Mouse (Mus musculus): Measurements from ENCODE around the gene Prr22. TPM values are rescaled to one million over a fixed set of nuclear protein-coding genes. Genes with fewer than 3 reads are reported as not detected.
A peak's percentile ranks its signal among the peaks of the same experiment; 100 is the strongest.

Prr22 gene
- polyA plus RNA-seq, 1 experiment, result 1.9 TPM

- DNase-seq, result no peak
- TF ChIP-seq CTCF (conservative IDR thresholded peaks at IDR 0.05; ENCODE audit: insufficient read depth, insufficient read length, low read depth, low read length), result no peak
- no peak for TF ChIP-seq POLR2A (IDR thresholded peaks at IDR 0.05; ENCODE audit: low read depth, low read length)
- 21% methylated on average over 15 of the region's 15 CpGs for WGBS
- Histone ChIP-seq H3K4me1 (ENCODE audit: control insufficient read depth, insufficient read depth, low read length) (peaks cover 3% of the 10 kb centered on the region; the same call in 1 of the 2 replicates), H3K36me3 (ENCODE audit: control insufficient read depth, insufficient read depth, low read length) (no peaks in the 10 kb centered on the region), H3K4me3 (ENCODE audit: insufficient read depth, low read depth, low read length) (no peak overlapping the region), H3K27me3 (replicated peaks; ENCODE audit: control insufficient read depth, insufficient read depth, low read length) (no peaks in the 10 kb centered on the region), H3K27ac (ENCODE audit: insufficient read depth, low read depth, low read length) (no peak overlapping the region)
Measured at GRCm38 (mm10) chr17:56753452-56753851, 16.6 kb upstream of the Prr22 start.

GRCm38 (mm10) chr17:56754271-56755185, 15.5 kb upstream of the Prr22 start:
- Histone ChIP-seq H3K4me1 (ENCODE audit: control insufficient read depth, insufficient read depth, low read length) (peaks cover 4% of the 10 kb centered on the region; the same call in 1 of the 2 replicates), H3K36me3 (ENCODE audit: control insufficient read depth, insufficient read depth, low read length) (no peaks in the 10 kb centered on the region), H3K27ac (ENCODE audit: insufficient read depth, low read depth, low read length) (no peak overlapping the region), H3K4me3 (ENCODE audit: insufficient read depth, low read depth, low read length) (no peak overlapping the region), H3K27me3 (replicated peaks; ENCODE audit: control insufficient read depth, insufficient read depth, low read length) (no peaks in the 10 kb centered on the region)
- TF ChIP-seq CTCF (conservative IDR thresholded peaks at IDR 0.05; ENCODE audit: insufficient read depth, insufficient read length, low read depth, low read length), result no peak
- no peak for TF ChIP-seq POLR2A (IDR thresholded peaks at IDR 0.05; ENCODE audit: low read depth, low read length)
- 25% methylated on average over 36 of the region's 36 CpGs for WGBS
- peak; percentile 51 for DNase-seq

GRCm38 (mm10) chr17:56756703-56757399, 13.2 kb upstream of the Prr22 start:
- TF ChIP-seq CTCF (conservative IDR thresholded peaks at IDR 0.05; ENCODE audit: insufficient read depth, insufficient read length, low read depth, low read length) (peak; percentile 47), POLR2A (IDR thresholded peaks at IDR 0.05; ENCODE audit: low read depth, low read length) (no peak)
- Histone ChIP-seq H3K27me3 (replicated peaks; ENCODE audit: control insufficient read depth, insufficient read depth, low read length) (no peaks in the 10 kb centered on the region), H3K36me3 (ENCODE audit: control insufficient read depth, insufficient read depth, low read length) (no peaks in the 10 kb centered on the region), H3K4me3 (ENCODE audit: insufficient read depth, low read depth, low read length) (peak overlapping the region; percentile 56), H3K4me1 (ENCODE audit: control insufficient read depth, insufficient read depth, low read length) (peaks cover 9% of the 10 kb centered on the region; the same call in 1 of the 2 replicates), H3K27ac (ENCODE audit: insufficient read depth, low read depth, low read length) (no peak overlapping the region)
- DNase-seq, result peak; percentile 44
- 2% methylated on average over 51 of the region's 51 CpGs for WGBS

GRCm38 (mm10) chr17:56757416-56758123, 12.5 kb upstream of the Prr22 start, which contains the start of gene Nrtn:
Nrtn (minus strand) TSS chr17:56757530.
- Histone ChIP-seq H3K36me3 (ENCODE audit: control insufficient read depth, insufficient read depth, low read length) (no peaks in the 10 kb centered on the region), H3K4me1 (ENCODE audit: control insufficient read depth, insufficient read depth, low read length) (peaks cover 11% of the 10 kb centered on the region; the same call in 1 of the 2 replicates), H3K27me3 (replicated peaks; ENCODE audit: control insufficient read depth, insufficient read depth, low read length) (no peaks in the 10 kb centered on the region), H3K27ac (ENCODE audit: insufficient read depth, low read depth, low read length) (no peak within 1 kb of the TSS), H3K4me3 (ENCODE audit: insufficient read depth, low read depth, low read length) (peak within 1 kb of the TSS; percentile 56)
- TF ChIP-seq CTCF (conservative IDR thresholded peaks at IDR 0.05; ENCODE audit: insufficient read depth, insufficient read length, low read depth, low read length), result no peak
- TF ChIP-seq POLR2A (IDR thresholded peaks at IDR 0.05; ENCODE audit: low read depth, low read length), result no peak
- DNase-seq, result peak; percentile 94
- under 1% methylated on average over 47 of the region's 48 CpGs for WGBS

DNA sequence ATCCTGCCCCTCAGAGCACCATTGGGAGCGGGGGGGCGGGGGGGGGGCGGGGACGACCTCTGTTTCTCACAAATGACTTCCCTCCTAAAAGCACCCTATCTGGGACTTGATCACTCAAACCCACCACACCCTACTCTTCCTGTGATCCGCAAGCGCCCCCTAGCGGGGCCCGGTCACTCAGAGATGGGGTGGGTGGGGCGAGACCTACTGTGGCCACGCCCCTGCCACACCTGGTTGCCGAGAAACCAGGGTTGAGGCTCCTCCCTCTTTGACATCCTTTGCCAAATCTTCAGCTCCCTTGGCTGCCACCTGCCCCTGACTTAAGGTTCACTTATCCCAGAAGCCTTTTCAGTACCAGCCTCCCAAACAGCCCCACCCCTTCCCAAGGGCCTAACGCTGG, 11.9 kb upstream of the Prr22 start:
- 4% methylated on average over 12 of the region's 12 CpGs for WGBS
- Histone ChIP-seq H3K27me3 (replicated peaks; ENCODE audit: control insufficient read depth, insufficient read depth, low read length) (no peaks in the 10 kb centered on the region), H3K4me1 (ENCODE audit: control insufficient read depth, insufficient read depth, low read length) (peaks cover 17% of the 10 kb centered on the region; the same call in 1 of the 2 replicates)

GRCm38 (mm10) chr17:56759261-56759660, 10.8 kb upstream of the Prr22 start:
- Histone ChIP-seq H3K27me3 (replicated peaks; ENCODE audit: control insufficient read depth, insufficient read depth, low read length) (no peaks in the 10 kb centered on the region), H3K4me1 (ENCODE audit: control insufficient read depth, insufficient read depth, low read length) (peaks cover 24% of the 10 kb centered on the region; the same call in 1 of the 2 replicates), H3K27ac (ENCODE audit: insufficient read depth, low read depth, low read length) (no peak overlapping the region), H3K4me3 (ENCODE audit: insufficient read depth, low read depth, low read length) (no peak overlapping the region), H3K36me3 (ENCODE audit: control insufficient read depth, insufficient read depth, low read length) (no peaks in the 10 kb centered on the region)
- TF ChIP-seq CTCF (conservative IDR thresholded peaks at IDR 0.05; ENCODE audit: insufficient read depth, insufficient read length, low read depth, low read length) (no peak), POLR2A (IDR thresholded peaks at IDR 0.05; ENCODE audit: low read depth, low read length) (no peak)
- no peak for DNase-seq
- 57% methylated on average over 7 of the region's 7 CpGs for WGBS

More for the DNA sequence above, 11.9 kb upstream of the Prr22 start:
- TF ChIP-seq POLR2A (IDR thresholded peaks at IDR 0.05; ENCODE audit: low read depth, low read length), result no peak
- peak; percentile 49 for TF ChIP-seq CTCF (conservative IDR thresholded peaks at IDR 0.05; ENCODE audit: insufficient read depth, insufficient read length, low read depth, low read length)
- Histone ChIP-seq H3K4me3 (ENCODE audit: insufficient read depth, low read depth, low read length) (no peak overlapping the region), H3K36me3 (ENCODE audit: control insufficient read depth, insufficient read depth, low read length) (no peaks in the 10 kb centered on the region), H3K27ac (ENCODE audit: insufficient read depth, low read depth, low read length) (no peak overlapping the region)
- DNase-seq, result peak; percentile 85

All from kidney, adult 2 months (tissue).